Mouse (Mus musculus): ENCODE results near the gene Sestd1. TPM values are rescaled to one million over a fixed set of nuclear protein-coding genes. Genes with fewer than 3 reads are reported as not detected.

Gene Sestd1
- polyA plus RNA-seq, 1 experiment from 2014 or later = 28.5 TPM

DNA sequence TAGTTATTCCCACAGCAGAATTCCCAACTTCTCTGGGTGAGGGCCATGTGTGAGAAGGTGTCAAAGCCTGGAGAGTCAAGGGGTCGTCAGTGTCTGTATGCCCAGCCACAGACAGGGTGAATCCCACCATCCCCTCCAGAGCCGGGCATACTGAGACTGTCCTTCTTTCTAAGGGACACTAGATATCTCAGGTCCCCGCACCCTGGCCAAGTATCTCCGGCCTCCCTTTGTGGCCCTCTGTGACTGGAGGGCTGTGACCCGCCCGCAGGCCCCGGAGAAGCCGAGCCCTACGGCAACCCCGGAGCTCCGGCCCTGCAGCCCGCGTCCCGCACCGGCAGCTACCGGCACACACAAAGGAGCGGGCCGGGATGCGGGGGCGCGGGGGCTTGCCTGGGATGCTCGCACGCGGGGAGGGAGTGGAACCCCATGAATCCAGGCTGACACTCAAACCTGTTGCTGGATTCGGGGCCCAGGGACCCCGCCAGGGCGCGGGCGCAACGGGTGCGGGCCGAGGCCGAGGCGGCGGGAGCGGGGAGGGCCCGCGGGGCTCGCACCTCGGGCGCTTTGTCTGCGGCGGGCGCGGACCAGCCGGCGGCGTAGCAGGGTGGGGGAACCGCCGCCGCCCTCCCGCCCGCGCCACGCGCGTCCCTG, 406 bp downstream of the Sestd1 start:
- Histone ChIP-seq H3K4me3 (ENCODE audit: low read depth, low read length) (peak overlapping the region; percentile 93), H3K4me2 (ENCODE audit: low read depth, severe bottlenecking) (peak overlapping the region; percentile 82), H3K4me1 (ENCODE audit: control insufficient read depth, insufficient read depth, low read length) (peaks cover 9% of the 10 kb centered on the region; the same call in 1 of the 2 replicates), H3K27me3 (ENCODE audit: control insufficient read depth, insufficient read depth, low read length) (no peaks in the 10 kb centered on the region), H3K9ac (ENCODE audit: low read length) (peak overlapping the region; percentile 98), H3K27ac (replicated peaks; ENCODE audit: low read depth, low read length) (peak overlapping the region; percentile 77), H3K36me3 (ENCODE audit: control insufficient read depth, insufficient read depth, low read length) (no peaks in the 10 kb centered on the region), H3K9me3 (ENCODE audit: control insufficient read depth, low read length) (no peaks in the 10 kb centered on the region)
- under 1% methylated on average over 25 of the region's 57 CpGs for WGBS
- DNase-seq (ENCODE audit: low spot score) (peak; percentile 61), ATAC-seq (ENCODE audit: insufficient number of reproducible peaks, low FRiP score, low TSS enrichment, low read depth) (peak; percentile 55; the same call in 1 of the 2 replicates)

DNA sequence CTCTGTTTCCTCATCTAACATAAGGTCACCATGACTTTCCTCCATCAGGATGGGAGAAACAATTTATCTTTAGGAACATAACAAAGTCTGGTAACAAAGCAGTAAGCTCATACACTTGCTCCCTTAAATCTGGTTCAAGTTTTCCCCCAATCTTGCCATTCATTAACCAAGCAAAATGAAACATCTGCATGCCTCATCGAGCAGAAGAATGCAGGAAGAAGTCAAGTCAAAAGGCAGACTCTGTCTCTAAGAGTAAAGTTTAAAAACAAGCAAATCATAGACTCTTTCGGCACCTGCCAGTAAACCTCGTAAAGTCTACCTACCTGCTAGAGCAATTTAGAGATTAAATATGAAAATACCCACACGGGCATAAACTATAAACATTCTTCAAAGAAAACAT, 3.1 kb downstream of the Sestd1 start:
- Histone ChIP-seq H3K4me1 (ENCODE audit: control insufficient read depth, insufficient read depth, low read length) (peaks cover 9% of the 10 kb centered on the region; the same call in 1 of the 2 replicates), H3K36me3 (ENCODE audit: control insufficient read depth, insufficient read depth, low read length) (no peaks in the 10 kb centered on the region), H3K4me3 (ENCODE audit: low read depth, low read length) (no peak overlapping the region), H3K4me2 (ENCODE audit: low read depth, severe bottlenecking) (no peak overlapping the region), H3K27ac (replicated peaks; ENCODE audit: low read depth, low read length) (no peak overlapping the region), H3K27me3 (ENCODE audit: control insufficient read depth, insufficient read depth, low read length) (no peaks in the 10 kb centered on the region), H3K9ac (ENCODE audit: low read length) (no peak overlapping the region), H3K9me3 (ENCODE audit: control insufficient read depth, low read length) (no peaks in the 10 kb centered on the region)
- 87% methylated on average over 4 of the region's 4 CpGs for WGBS
- no peak for ATAC-seq (ENCODE audit: insufficient number of reproducible peaks, low FRiP score, low TSS enrichment, low read depth)
- DNase-seq (ENCODE audit: low spot score) = no peak

GRCm38 (mm10) chr2:77275851-77276250, 4.5 kb downstream of the Sestd1 start:
- Histone ChIP-seq H3K36me3 (ENCODE audit: control insufficient read depth, insufficient read depth, low read length) (no peaks in the 10 kb centered on the region), H3K4me1 (ENCODE audit: control insufficient read depth, insufficient read depth, low read length) (peaks cover 9% of the 10 kb centered on the region; the same call in 1 of the 2 replicates), H3K9ac (ENCODE audit: low read length) (no peak overlapping the region), H3K27me3 (ENCODE audit: control insufficient read depth, insufficient read depth, low read length) (no peaks in the 10 kb centered on the region), H3K9me3 (ENCODE audit: control insufficient read depth, low read length) (no peaks in the 10 kb centered on the region), H3K4me2 (ENCODE audit: low read depth, severe bottlenecking) (no peak overlapping the region), H3K4me3 (ENCODE audit: low read depth, low read length) (no peak overlapping the region), H3K27ac (replicated peaks; ENCODE audit: low read depth, low read length) (no peak overlapping the region)
- ATAC-seq (ENCODE audit: insufficient number of reproducible peaks, low FRiP score, low TSS enrichment, low read depth) (no peak), DNase-seq (ENCODE audit: low spot score) (no peak)
- WGBS = 92% methylated on average over 5 of the region's 5 CpGs

- 91% methylated on average over 9 of the region's 9 CpGs for WGBS
- ATAC-seq (ENCODE audit: insufficient number of reproducible peaks, low FRiP score, low TSS enrichment, low read depth) = no peak
- Histone ChIP-seq H3K4me3 (ENCODE audit: low read depth, low read length) (no peak overlapping the region), H3K27ac (replicated peaks; ENCODE audit: low read depth, low read length) (no peak overlapping the region), H3K4me1 (ENCODE audit: control insufficient read depth, insufficient read depth, low read length) (peaks cover 9% of the 10 kb centered on the region; the same call in 1 of the 2 replicates), H3K9ac (ENCODE audit: low read length) (no peak overlapping the region), H3K4me2 (ENCODE audit: low read depth, severe bottlenecking) (no peak overlapping the region), H3K9me3 (ENCODE audit: control insufficient read depth, low read length) (no peaks in the 10 kb centered on the region), H3K27me3 (ENCODE audit: control insufficient read depth, insufficient read depth, low read length) (no peaks in the 10 kb centered on the region), H3K36me3 (ENCODE audit: control insufficient read depth, insufficient read depth, low read length) (no peaks in the 10 kb centered on the region)
- no peak for DNase-seq (ENCODE audit: low spot score)
Measured at GRCm38 (mm10) chr2:77274976-77275641, 5.3 kb downstream of the Sestd1 start.

- Histone ChIP-seq H3K27ac (replicated peaks; ENCODE audit: low read depth, low read length) (no peak overlapping the region), H3K9ac (ENCODE audit: low read length) (no peak overlapping the region), H3K36me3 (ENCODE audit: control insufficient read depth, insufficient read depth, low read length) (no peaks in the 10 kb centered on the region), H3K9me3 (ENCODE audit: control insufficient read depth, low read length) (no peaks in the 10 kb centered on the region), H3K4me2 (ENCODE audit: low read depth, severe bottlenecking) (no peak overlapping the region), H3K27me3 (ENCODE audit: control insufficient read depth, insufficient read depth, low read length) (no peaks in the 10 kb centered on the region), H3K4me3 (ENCODE audit: low read depth, low read length) (no peak overlapping the region), H3K4me1 (ENCODE audit: control insufficient read depth, insufficient read depth, low read length) (no peaks in the 10 kb centered on the region; the same call in 1 of the 2 replicates)
- ATAC-seq (ENCODE audit: insufficient number of reproducible peaks, low FRiP score, low TSS enrichment, low read depth) = no peak
- no peak for DNase-seq (ENCODE audit: low spot score)
- WGBS = 93% methylated on average over 2 of the region's 2 CpGs
Measured at GRCm38 (mm10) chr2:77272953-77273352, 7.4 kb downstream of the Sestd1 start.

DNA sequence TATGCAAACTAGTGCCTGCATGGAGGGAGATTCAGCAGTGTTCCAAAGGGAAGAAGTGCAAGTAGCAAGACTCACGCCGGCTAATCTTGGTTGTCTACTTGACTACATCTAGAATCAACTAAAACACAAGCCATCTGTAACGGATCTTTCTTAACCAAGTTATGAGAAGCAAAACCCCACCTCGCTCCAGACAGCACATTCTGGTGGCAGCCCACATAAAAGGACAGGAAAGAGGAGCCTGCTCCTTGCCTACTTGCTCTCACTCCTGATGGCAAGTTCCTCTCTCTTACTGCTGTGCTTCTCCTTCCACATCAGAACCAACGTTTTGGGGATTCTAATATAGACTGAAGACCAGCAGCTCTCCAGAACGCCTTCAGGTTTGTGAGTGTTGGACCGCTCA, 9.6 kb downstream of the Sestd1 start:
- ATAC-seq (ENCODE audit: insufficient number of reproducible peaks, low FRiP score, low TSS enrichment, low read depth) = no peak
- H3K27ac ChIP-seq (replicated peaks; ENCODE audit: low read depth, low read length) = no peak overlapping the region

DNA sequence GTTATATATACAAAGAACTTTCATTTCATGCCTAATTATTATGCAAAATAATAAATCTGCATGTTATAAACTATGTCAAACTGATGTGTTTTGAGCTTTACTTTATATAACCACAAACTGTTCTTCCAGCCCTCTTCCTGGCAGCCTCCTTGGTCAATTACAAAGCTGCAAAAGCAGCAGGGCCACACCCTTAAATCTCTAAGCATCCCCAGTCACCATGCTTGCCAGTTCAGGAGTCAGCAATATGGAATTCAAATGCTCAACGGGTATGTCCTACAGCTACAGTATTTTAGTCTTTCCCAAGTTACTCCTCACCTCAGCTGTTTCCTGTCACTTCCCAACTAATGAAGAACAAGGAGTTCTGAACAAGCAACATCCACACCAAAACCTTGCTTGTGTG, 10.3 kb downstream of the Sestd1 start:
- no peak for ATAC-seq (ENCODE audit: insufficient number of reproducible peaks, low FRiP score, low TSS enrichment, low read depth)
- 88% methylated on average over 1 of the region's 1 CpGs for WGBS
- H3K27ac ChIP-seq (replicated peaks; ENCODE audit: low read depth, low read length) = no peak overlapping the region

More for the DNA sequence above, 9.6 kb downstream of the Sestd1 start:
- H3K9me3 ChIP-seq (ENCODE audit: control insufficient read depth, low read length) = no peaks in the 10 kb centered on the region
- no peaks in the 10 kb centered on the region for H3K36me3 ChIP-seq (ENCODE audit: control insufficient read depth, insufficient read depth, low read length)
- 87% methylated on average over 7 of the region's 7 CpGs for WGBS
- H3K27me3 ChIP-seq (ENCODE audit: control insufficient read depth, insufficient read depth, low read length) = no peaks in the 10 kb centered on the region
- H3K4me1 ChIP-seq (ENCODE audit: control insufficient read depth, insufficient read depth, low read length) = no peaks in the 10 kb centered on the region; the same call in 1 of the 2 replicates
- no peak overlapping the region for H3K4me3 ChIP-seq (ENCODE audit: low read depth, low read length)
- no peak overlapping the region for H3K9ac ChIP-seq (ENCODE audit: low read length)
- DNase-seq (ENCODE audit: low spot score) = no peak
- H3K4me2 ChIP-seq (ENCODE audit: low read depth, severe bottlenecking) = no peak overlapping the region

GRCm38 (mm10) chr2:77268612-77269239, 11.7 kb downstream of the Sestd1 start:
- Histone ChIP-seq H3K27me3 (ENCODE audit: control insufficient read depth, insufficient read depth, low read length) (no peaks in the 10 kb centered on the region), H3K27ac (replicated peaks; ENCODE audit: low read depth, low read length) (no peak overlapping the region), H3K9me3 (ENCODE audit: control insufficient read depth, low read length) (no peaks in the 10 kb centered on the region), H3K36me3 (ENCODE audit: control insufficient read depth, insufficient read depth, low read length) (no peaks in the 10 kb centered on the region), H3K9ac (ENCODE audit: low read length) (no peak overlapping the region), H3K4me3 (ENCODE audit: low read depth, low read length) (no peak overlapping the region), H3K4me2 (ENCODE audit: low read depth, severe bottlenecking) (no peak overlapping the region), H3K4me1 (ENCODE audit: control insufficient read depth, insufficient read depth, low read length) (peaks cover 3% of the 10 kb centered on the region)
- ATAC-seq (ENCODE audit: insufficient number of reproducible peaks, low FRiP score, low TSS enrichment, low read depth) = no peak
- WGBS = 85% methylated on average over 5 of the region's 5 CpGs
- DNase-seq (ENCODE audit: low spot score) = no peak

More for the DNA sequence above, 10.3 kb downstream of the Sestd1 start:
- Histone ChIP-seq H3K4me3 (ENCODE audit: low read depth, low read length) (no peak overlapping the region), H3K36me3 (ENCODE audit: control insufficient read depth, insufficient read depth, low read length) (no peaks in the 10 kb centered on the region), H3K9me3 (ENCODE audit: control insufficient read depth, low read length) (no peaks in the 10 kb centered on the region), H3K4me1 (ENCODE audit: control insufficient read depth, insufficient read depth, low read length) (no peaks in the 10 kb centered on the region; the same call in 1 of the 2 replicates), H3K27me3 (ENCODE audit: control insufficient read depth, insufficient read depth, low read length) (no peaks in the 10 kb centered on the region), H3K9ac (ENCODE audit: low read length) (no peak overlapping the region), H3K4me2 (ENCODE audit: low read depth, severe bottlenecking) (no peak overlapping the region)
- DNase-seq (ENCODE audit: low spot score) = no peak
